Mouse (Mus musculus) spleen, adult 2 months (tissue): ENCODE measurements around the gene Sgta. TPM values are rescaled to one million over a fixed set of nuclear protein-coding genes. Genes with fewer than 3 reads are reported as not detected.

ENCODE experiments used
- DNase-seq, 2 experiments: peaks; one replicate each; pipeline versions ENCODE4 v3.0.0 to v3.0.0-alpha.2; 2012 to 2021; ENCODE audit warnings: low spot score in 2 of 2, low read depth in 1 of 2
- H3K27ac ChIP-seq: fragments of 200-500 bp; 2 replicates; pipeline ENCODE4 v1.5.1; 2012; ENCODE audit warnings: low read length, inconsistent platforms; ENCODE audit not compliant: insufficient read depth
- H3K27me3 ChIP-seq: fragments of 200-500 bp; 2 replicates; pipeline ENCODE4 v1.6.1; 2012; ENCODE audit warnings: mild to moderate bottlenecking, moderate library complexity, low read length, inconsistent platforms; ENCODE audit not compliant: control insufficient read depth, insufficient read depth
- H3K36me3 ChIP-seq: fragments of 200-500 bp; 2 replicates; pipeline ENCODE4 v1.6.1; 2012; ENCODE audit warnings: mild to moderate bottlenecking, low read length, inconsistent platforms; ENCODE audit not compliant: control insufficient read depth, insufficient read depth
- H3K4me1 ChIP-seq: fragments of 200-500 bp; 2 replicates; pipeline ENCODE4 v1.6.1; 2011; ENCODE audit warnings: inconsistent platforms; ENCODE audit not compliant: control insufficient read depth, insufficient read depth, insufficient read length
- H3K4me3 ChIP-seq: fragments of 200-500 bp; 2 replicates; pipeline ENCODE4 v1.5.1; 2011; ENCODE audit warnings: mild to moderate bottlenecking, inconsistent platforms; ENCODE audit not compliant: insufficient read depth, insufficient read length; ENCODE audit errors: extremely low read depth
- CTCF ChIP-seq: fragments of 200-500 bp; IDR thresholded peaks from 2 replicates; pipeline ENCODE4 v1.5.1; 2011; ENCODE audit warnings: mild to moderate bottlenecking, inconsistent platforms; ENCODE audit not compliant: insufficient read depth, insufficient read length, insufficient replicate concordance; ENCODE audit errors: extremely low read depth
- POLR2A ChIP-seq: fragments of 200-500 bp; IDR thresholded peaks from 2 replicates; pipeline ENCODE4 v1.6.1; 2011; ENCODE audit warnings: low read depth, low read length, inconsistent platforms
- WGBS: fragments of 180-500 bp; shearing (Covaris S2); methylation state at CpG from one replicate; pipeline ENCODE4 v1.1.7; 2018; 5-methylcytosine and 5-hydroxymethylcytosine counted together
- polyA plus RNA-seq: library from polyadenylated mRNA; depleted of rRNA; stranded (reverse); fragments of >200 nt; gene quantifications from 2 replicates; pipeline ENCODE4 v1.2.3, GENCODE M21; 2012; rRNA removed

Sgta gene
- polyA plus RNA-seq: 88.8 and 114 TPM in 2 replicates

DNA sequence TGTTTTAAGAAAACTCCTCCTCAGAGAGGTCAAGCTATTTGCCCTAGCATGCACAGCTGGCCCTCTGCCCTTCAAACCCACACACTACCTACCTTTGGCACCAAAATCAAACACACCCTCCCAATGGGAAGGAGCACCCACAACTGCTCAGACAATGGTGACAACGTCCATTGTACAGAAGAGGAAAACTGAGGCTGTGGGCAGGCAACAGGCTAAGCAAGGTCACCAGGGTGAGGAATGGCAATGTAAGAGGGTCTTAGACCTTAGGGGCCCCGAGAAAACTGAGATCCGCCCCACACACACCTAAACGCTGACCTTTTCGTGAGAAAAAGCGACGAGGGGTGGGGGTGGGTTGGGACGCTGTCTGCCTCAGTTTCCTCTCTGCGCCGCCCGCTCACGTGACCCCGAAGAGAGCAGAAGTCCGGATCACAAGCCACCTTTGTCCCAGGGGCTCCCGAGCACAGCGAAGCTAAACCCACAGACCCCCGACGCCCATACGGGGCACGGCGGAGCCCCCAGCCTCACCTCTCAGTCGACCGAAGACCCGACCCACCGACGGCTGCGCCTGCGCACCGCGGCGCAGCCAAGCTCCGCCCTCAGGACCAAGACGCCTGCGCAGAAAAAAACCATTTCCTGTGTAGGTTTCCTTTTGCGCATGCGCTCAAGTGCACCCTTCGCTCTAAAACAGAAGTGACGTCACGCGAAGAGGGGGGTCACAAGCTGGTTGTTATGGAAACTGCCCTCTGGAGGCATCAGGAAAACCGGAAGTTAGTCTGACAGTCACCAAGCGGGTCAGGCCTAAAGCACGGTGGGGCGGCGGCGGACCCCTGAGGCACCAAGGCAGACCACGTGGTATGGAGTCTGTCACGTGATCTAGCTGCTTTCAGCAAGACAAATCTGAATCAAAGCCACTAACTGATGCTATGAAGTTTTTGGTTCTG, at the start of gene Sgta:
TSS of gene Sgta (minus strand) at position 579 of the 941 bp plus-strand sequence.
- no peaks in the 10 kb centered on the region for H3K27me3 ChIP-seq
- under 1% methylated on average over 48 of the region's 48 CpGs for WGBS
- peak within 1 kb of the TSS; percentile 66 for H3K27ac ChIP-seq
- H3K36me3 ChIP-seq: no peaks in the 10 kb centered on the region
- peak; percentile 97 to 98 for DNase-seq
- TF ChIP-seq CTCF: no peak
- peak; percentile 18; the same call in 1 of the 2 replicates for TF ChIP-seq POLR2A
- H3K4me3 ChIP-seq: peak within 1 kb of the TSS; percentile 92
- peaks cover 6% of the 10 kb centered on the region; the same call in 1 of the 2 replicates for H3K4me1 ChIP-seq

DNA sequence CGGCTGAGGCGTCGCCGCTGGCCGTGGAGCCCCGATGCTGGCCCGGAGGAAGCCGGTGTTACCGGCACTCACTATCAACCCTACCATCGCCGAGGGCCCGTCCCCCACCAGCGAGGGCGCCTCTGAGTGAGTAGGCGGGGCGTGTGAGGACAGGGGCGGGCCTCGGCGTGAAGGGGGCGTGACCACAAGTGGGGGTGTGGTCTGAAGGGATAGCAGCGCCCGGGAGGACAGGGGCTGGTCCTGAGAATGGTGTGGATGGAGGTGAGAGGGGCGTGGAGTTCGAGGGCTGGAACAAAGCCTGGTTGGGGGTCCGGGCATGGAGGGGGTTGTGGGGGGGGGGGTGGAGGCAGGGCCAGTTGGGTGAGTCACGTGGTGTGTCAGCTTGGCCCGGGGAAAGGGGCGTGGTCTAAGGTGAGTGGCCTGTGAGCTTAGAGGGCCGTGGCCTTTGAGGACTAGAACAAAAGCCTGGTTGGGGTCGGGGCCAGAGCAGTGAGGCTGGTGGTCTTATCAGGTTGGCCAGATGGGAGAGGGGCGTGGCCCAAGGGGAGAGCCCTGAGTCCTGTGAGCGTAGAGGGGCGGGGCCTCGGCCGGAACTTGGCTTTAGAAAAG, 46.2 kb upstream of the Sgta start:
- peak; percentile 57 to 79 for DNase-seq
- 1% methylated on average over 35 of the region's 35 CpGs for WGBS
- H3K27ac ChIP-seq: peak overlapping the region; percentile 96
- no peaks in the 10 kb centered on the region for H3K27me3 ChIP-seq
- no peak for TF ChIP-seq POLR2A
- no peak for TF ChIP-seq CTCF
- peaks cover 12% of the 10 kb centered on the region; the same call in 1 of the 2 replicates for H3K4me1 ChIP-seq
- peaks cover 19% of the 10 kb centered on the region for H3K36me3 ChIP-seq
- H3K4me3 ChIP-seq: peak overlapping the region; percentile 71

DNA sequence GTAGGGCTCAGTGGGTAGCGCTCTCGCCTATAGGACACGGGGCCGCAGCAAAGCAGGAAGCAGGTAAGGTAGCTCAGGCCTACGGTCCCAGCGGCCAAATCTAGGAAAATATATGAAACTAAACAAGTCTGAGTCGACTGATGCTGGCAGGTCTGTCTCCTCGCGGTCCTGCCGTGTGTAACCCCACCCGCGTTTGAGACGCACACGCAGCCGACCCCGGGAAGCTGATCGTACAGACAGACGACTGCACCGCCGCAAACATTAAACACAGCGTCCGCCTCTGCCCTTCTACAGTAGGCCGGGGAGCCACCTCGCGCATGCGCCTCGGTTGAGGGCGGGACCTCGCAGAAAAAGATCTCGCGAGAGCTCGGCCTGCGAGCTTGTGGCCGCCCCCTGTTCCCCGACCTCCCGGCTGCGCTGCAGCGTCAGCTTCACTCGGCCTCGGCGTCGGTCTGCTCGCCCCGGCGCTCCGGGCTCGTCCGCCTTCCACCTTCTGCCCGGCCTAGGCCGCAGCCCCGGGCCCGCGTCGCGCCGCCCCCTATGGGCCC, 45.7 kb upstream of the Sgta start, which contains the start of gene Map2k2:
TSS of gene Map2k2 (plus strand) at position 351 of the 548 bp plus-strand sequence.
- Histone ChIP-seq H3K36me3 (peaks cover 17% of the 10 kb centered on the region), H3K4me3 (peak within 1 kb of the TSS; percentile 71)
- WGBS: under 1% methylated on average over 56 of the region's 56 CpGs

DNA sequence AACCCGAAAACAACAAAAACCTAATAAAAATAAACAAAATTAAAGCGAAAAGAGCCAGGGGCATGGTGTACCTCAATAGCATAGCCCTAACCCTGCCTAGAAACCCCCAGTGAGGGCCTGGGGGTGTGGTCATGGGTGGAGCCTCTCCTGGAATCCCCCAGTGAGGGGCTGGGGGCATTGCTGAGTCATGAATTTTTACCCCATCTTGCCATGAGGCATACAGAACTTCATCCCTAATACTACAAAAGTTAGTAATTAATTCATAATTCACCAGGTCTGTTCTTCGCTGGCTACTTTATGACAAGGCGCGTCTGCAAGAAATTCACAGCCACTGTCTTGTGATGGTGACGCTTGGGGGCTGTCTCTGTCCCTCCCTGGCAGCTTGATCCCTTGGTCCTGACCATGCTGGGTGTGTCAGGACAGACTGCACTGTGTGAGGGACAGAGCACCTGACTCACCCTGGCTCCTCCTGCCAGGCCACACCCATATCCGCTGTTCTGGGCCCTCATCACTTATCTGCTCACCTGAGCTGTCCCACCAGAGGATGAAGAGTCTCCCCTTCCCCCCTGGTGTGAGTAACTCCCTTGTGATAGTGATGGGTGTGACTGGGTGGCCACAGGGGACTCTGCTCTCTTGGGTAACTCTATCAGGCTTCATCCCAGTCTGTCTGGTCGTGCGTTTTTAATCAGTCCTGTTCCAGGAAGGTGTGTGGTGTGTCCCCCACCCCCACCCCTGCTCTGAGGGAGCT, 35.1 kb upstream of the Sgta start:
- WGBS: 79% methylated on average over 9 of the region's 9 CpGs
- Histone ChIP-seq H3K4me1 (no peaks in the 10 kb centered on the region), H3K27ac (no peak overlapping the region), H3K27me3 (no peaks in the 10 kb centered on the region), H3K4me3 (no peak overlapping the region), H3K36me3 (no peaks in the 10 kb centered on the region)
- TF ChIP-seq CTCF (no peak), POLR2A (no peak)
- DNase-seq: no peak

More for the DNA sequence above, 45.7 kb upstream of the Sgta start, which contains the start of gene Map2k2:
- Histone ChIP-seq H3K4me1 (peaks cover 12% of the 10 kb centered on the region; the same call in 1 of the 2 replicates), H3K27ac (peak within 1 kb of the TSS; percentile 96), H3K27me3 (no peaks in the 10 kb centered on the region)
- TF ChIP-seq POLR2A (peak; percentile 98), CTCF (no peak)
- DNase-seq: peak; percentile 94 to 97

DNA sequence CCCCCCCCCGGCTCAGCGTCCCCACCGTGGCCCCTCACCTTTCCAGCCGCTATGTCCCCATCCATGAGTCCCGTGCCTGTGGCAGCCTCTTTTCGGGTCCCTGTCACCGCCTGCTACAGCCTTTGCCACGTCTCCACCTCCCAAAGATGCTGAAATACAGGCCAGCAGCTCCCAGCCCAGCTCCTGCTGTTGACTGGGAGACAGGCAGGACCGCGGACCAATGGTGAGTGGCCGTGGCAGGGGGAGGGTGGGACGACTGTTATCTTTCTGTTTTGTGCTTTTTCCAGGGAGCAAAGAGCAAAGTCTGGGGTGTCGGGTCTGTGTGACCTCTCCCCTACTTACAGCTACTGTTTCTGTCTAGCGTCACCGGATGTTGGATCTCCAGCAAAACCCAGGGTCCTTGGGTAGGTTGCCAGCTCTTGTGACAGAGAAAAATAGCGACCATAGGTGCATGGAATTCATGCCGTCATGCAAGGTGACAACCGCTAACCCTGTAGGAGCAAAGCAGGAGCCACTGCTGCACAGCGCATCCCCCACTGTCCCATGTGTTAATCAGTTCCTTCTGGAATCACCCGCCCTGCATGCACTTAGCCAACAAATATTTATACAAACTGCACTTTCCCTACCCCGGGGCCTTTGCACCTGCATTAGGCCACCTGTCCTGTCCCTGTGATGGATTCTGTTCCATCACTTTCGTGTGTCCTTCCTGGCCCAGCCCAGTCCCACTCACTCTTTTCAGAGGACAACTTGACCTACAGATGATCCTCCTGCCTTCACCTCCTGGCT, 32.7 kb upstream of the Sgta start:
- H3K36me3 ChIP-seq: no peaks in the 10 kb centered on the region
- H3K4me1 ChIP-seq: no peaks in the 10 kb centered on the region
- 68% methylated on average over 22 of the region's 22 CpGs for WGBS
- no peaks in the 10 kb centered on the region for H3K27me3 ChIP-seq
- no peak overlapping the region for H3K27ac ChIP-seq
- no peak for DNase-seq
- TF ChIP-seq POLR2A (no peak), CTCF (no peak)
- no peak overlapping the region for H3K4me3 ChIP-seq

DNA sequence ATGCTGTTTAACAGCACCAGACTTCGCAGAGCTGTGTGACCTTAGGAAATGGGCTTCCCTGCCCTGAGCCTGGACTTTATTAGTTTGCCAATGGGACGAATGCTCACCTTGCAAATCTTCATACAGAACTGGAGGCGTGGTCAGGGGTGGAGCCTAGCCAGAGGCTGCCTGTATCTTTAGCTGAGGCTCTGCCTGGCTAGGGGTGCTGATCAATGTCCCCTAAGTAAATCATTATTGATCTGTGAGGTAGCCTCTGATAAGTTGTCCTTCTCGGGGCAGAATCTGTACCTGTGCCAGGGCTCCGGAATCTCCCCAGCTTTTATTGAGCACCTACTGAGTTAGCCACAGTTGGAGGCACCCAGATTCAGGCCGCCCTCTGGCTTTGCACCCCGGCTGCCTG, 30.6 kb upstream of the Sgta start:
- DNase-seq: no peak
- H3K27ac ChIP-seq: no peak overlapping the region
- no peaks in the 10 kb centered on the region for H3K4me1 ChIP-seq
- no peaks in the 10 kb centered on the region for H3K27me3 ChIP-seq
- H3K36me3 ChIP-seq: no peaks in the 10 kb centered on the region
- H3K4me3 ChIP-seq: no peak overlapping the region
- 78% methylated on average over 7 of the region's 7 CpGs for WGBS
- TF ChIP-seq CTCF (no peak), POLR2A (no peak)
